Mouse (Mus musculus): ENCODE data around the gene Galnt2. TPM values are rescaled to one million over a fixed set of nuclear protein-coding genes. Genes with fewer than 3 reads are reported as not detected.

Gene Galnt2
- total and polyA plus RNA-seq, 3 experiments, result 18.6 to 27.3 (median 23.6) TPM

DNA sequence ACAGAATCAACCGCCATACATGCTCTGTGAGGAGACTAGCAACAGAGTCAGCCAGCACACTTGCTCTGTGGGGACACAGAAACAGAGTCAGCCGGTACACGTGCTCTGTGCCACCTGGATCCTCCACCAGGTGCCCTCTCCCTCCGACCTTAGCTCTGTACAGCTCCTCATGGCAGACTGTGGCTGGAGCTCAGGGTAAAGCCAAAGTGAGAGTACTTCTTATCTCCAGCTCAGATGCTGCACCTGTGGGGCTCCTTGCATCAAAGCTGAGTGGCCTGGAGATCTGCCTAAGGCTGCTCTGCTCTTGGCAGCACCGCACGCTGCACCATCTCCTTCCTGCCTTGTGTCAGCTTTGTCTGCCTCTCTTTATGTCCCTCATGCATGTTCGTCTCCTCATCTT is 40.8 kb upstream of the Galnt2 start:
- H3K79me2 ChIP-seq (replicated peaks; ENCODE audit: control insufficient read depth, extremely low read depth, insufficient read depth, poor library complexity, severe bottlenecking), result no peaks in the 10 kb centered on the region
- peaks cover 15 to 16% of the 10 kb centered on the region in 2 experiments for H3K4me1 ChIP-seq (ENCODE audit: control insufficient read depth in 1 of 2, insufficient read depth in 2 of 2)
- no peak for DNase-seq (ENCODE audit: extremely low read depth)
- dilution Hi-C loops (cut with MboI; ENCODE audit: extremely low pct_ligation_motif_present, extremely low pct_unique_long_range_greater_than_20kb, low sequenced_read_pairs), result no loop called here
- TF ChIP-seq MYC (IDR thresholded peaks at IDR 0.05; ENCODE audit: low read depth, low read length) (no peak), MAFK (IDR thresholded peaks at IDR 0.05; ENCODE audit: insufficient replicate concordance, low read length) (no peak), HCFC1 (IDR thresholded peaks at IDR 0.05; ENCODE audit: low read depth, low read length) (no peak)
- H3K27me3 ChIP-seq (replicated peaks), result no peaks in the 10 kb centered on the region
- no peak overlapping the region for H3K4me2 ChIP-seq (ENCODE audit: insufficient read depth, low read depth, poor library complexity, severe bottlenecking)
- H3K36me3 ChIP-seq (replicated peaks in 1 of 2; ENCODE audit: control insufficient read depth in 1 of 2, insufficient read depth in 1 of 2, low read length in 1 of 2), result no peaks in the 10 kb centered on the region
- no peak overlapping the region for H3K27ac ChIP-seq (ENCODE audit: insufficient read depth, low read depth)
- no peak overlapping the region for H3K9ac ChIP-seq (ENCODE audit: insufficient read depth, low read depth)
- in situ Hi-C loops (cut with MboI; ENCODE audit: low pct_ligation_motif_present, low pct_unique_long_range_greater_than_20kb, low sequenced_read_pairs), result no loop called here
- H3K9me3 ChIP-seq (replicated peaks; ENCODE audit: low read length), result no peaks in the 10 kb centered on the region
- H3K4me3 ChIP-seq (replicated peaks in 1 of 3; ENCODE audit: low read depth in 2 of 3, low read length in 2 of 3, poor library complexity in 1 of 3), result no peak overlapping the region

DNA sequence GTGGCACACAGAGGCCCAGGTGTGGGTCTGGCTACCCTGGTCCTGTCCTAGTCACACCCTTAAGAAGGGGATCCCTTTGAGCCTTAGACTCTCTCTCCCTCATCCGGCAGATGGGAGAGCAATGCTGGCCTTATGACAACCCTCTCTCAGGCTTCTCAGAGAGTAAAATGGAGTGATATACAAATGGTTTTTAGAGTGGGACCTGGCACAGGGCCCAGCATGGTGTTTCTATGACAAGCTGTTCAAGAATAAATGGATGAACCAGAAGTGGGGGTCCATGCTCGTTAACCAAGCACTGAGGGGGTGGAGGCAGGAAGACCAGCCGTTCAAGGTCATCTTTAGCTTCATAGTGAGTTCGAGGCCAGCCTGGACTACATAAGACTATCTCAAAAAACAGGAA is 38.9 kb upstream of the Galnt2 start:
- Histone ChIP-seq H3K79me2 (replicated peaks; ENCODE audit: control insufficient read depth, extremely low read depth, insufficient read depth, poor library complexity, severe bottlenecking) (no peaks in the 10 kb centered on the region), H3K36me3 (replicated peaks in 1 of 2; ENCODE audit: control insufficient read depth in 1 of 2, insufficient read depth in 1 of 2, low read length in 1 of 2) (no peaks in the 10 kb centered on the region), H3K4me2 (ENCODE audit: insufficient read depth, low read depth, poor library complexity, severe bottlenecking) (no peak overlapping the region), H3K9ac (ENCODE audit: insufficient read depth, low read depth) (no peak overlapping the region), H3K9me3 (replicated peaks; ENCODE audit: low read length) (no peaks in the 10 kb centered on the region), H3K27me3 (replicated peaks) (no peaks in the 10 kb centered on the region), H3K4me3 (replicated peaks in 1 of 3; ENCODE audit: low read depth in 2 of 3, low read length in 2 of 3, poor library complexity in 1 of 3) (no peak overlapping the region), H3K27ac (ENCODE audit: insufficient read depth, low read depth) (no peak overlapping the region), H3K4me1 (ENCODE audit: control insufficient read depth in 1 of 2, insufficient read depth in 2 of 2) (peaks cover 7 to 10% of the 10 kb centered on the region in 2 experiments; a peak in 3 of 4 replicates)
- TF ChIP-seq MAFK (IDR thresholded peaks at IDR 0.05; ENCODE audit: insufficient replicate concordance, low read length) (no peak), ZMIZ1 (IDR thresholded peaks at IDR 0.05; ENCODE audit: low read depth, low read length) (no peak), POLR2A (IDR thresholded peaks at IDR 0.05; ENCODE audit: low read depth, low read length) (no peak), ELF1 (IDR thresholded peaks at IDR 0.05; ENCODE audit: low read depth, low read length) (no peak)
- DNase-seq (ENCODE audit: extremely low read depth), result no peak
- dilution Hi-C loops (cut with MboI; ENCODE audit: extremely low pct_ligation_motif_present, extremely low pct_unique_long_range_greater_than_20kb, low sequenced_read_pairs), result no loop called here
- in situ Hi-C loops (cut with MboI; ENCODE audit: low pct_ligation_motif_present, low pct_unique_long_range_greater_than_20kb, low sequenced_read_pairs), result no loop called here

DNA sequence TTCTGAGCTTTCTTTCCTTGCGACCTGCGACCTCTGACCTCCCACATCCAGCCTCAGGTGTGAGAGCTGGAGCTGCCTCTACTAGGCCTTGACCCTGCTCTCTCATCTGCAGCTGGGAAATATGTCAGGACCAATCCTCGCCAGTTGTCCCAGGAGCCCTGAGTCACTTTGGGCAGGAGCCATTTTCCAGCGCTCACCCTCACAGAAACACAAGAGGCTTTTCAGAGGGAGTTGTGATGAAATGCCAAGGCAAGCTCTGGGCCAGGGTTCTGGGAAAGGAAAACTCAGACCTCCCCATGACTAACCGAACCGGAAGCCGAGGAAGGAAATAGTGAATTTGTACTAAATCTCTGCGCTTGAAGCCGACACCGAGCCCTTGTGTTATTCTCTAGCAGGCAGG is 38.2 kb upstream of the Galnt2 start:
- H3K4me3 ChIP-seq (replicated peaks in 1 of 3; ENCODE audit: low read depth in 2 of 3, low read length in 2 of 3, poor library complexity in 1 of 3), result no peak overlapping the region
- TF ChIP-seq ZKSCAN1 (IDR thresholded peaks at IDR 0.05; ENCODE audit: borderline replicate concordance, low read depth, low read length) (no peak), USF1 (IDR thresholded peaks at IDR 0.05; ENCODE audit: low read depth, low read length) (no peak), JUND (conservative IDR thresholded peaks at IDR 0.05; ENCODE audit: low read depth, low read length) (no peak), PAX5 (IDR thresholded peaks at IDR 0.05; ENCODE audit: low read length) (no peak), MAFK (IDR thresholded peaks at IDR 0.05; ENCODE audit: insufficient replicate concordance, low read length) (no peak), NELFE (IDR thresholded peaks at IDR 0.05; ENCODE audit: low read depth, low read length) (no peak), KAT2A (IDR thresholded peaks at IDR 0.05; ENCODE audit: insufficient replicate concordance, low read length) (no peak), USF2 (conservative IDR thresholded peaks at IDR 0.05; ENCODE audit: low read depth, low read length) (no peak), CTCF (conservative IDR thresholded peaks at IDR 0.05 in 1 of 2, IDR thresholded peaks at IDR 0.05 in 1 of 2; ENCODE audit: low read depth in 2 of 2, low read length in 2 of 2) (no peak), ZC3H11A (IDR thresholded peaks at IDR 0.05; ENCODE audit: low read depth, low read length) (no peak)
- dilution Hi-C loops (cut with MboI; ENCODE audit: extremely low pct_ligation_motif_present, extremely low pct_unique_long_range_greater_than_20kb, low sequenced_read_pairs) (no loop called here), in situ Hi-C loops (cut with MboI; ENCODE audit: low pct_ligation_motif_present, low pct_unique_long_range_greater_than_20kb, low sequenced_read_pairs) (no loop called here)
- no peaks in the 10 kb centered on the region for H3K79me2 ChIP-seq (replicated peaks; ENCODE audit: control insufficient read depth, extremely low read depth, insufficient read depth, poor library complexity, severe bottlenecking)
- no peaks in the 10 kb centered on the region for H3K36me3 ChIP-seq (replicated peaks in 1 of 2; ENCODE audit: control insufficient read depth in 1 of 2, insufficient read depth in 1 of 2, low read length in 1 of 2)
- no peaks in the 10 kb centered on the region for H3K27me3 ChIP-seq (replicated peaks)
- no peak overlapping the region for H3K27ac ChIP-seq (ENCODE audit: insufficient read depth, low read depth)
- H3K9ac ChIP-seq (ENCODE audit: insufficient read depth, low read depth), result no peak overlapping the region
- peaks cover 7 to 10% of the 10 kb centered on the region in 2 experiments; a peak in 3 of 4 replicates for H3K4me1 ChIP-seq (ENCODE audit: control insufficient read depth in 1 of 2, insufficient read depth in 2 of 2)
- no peak overlapping the region for H3K4me2 ChIP-seq (ENCODE audit: insufficient read depth, low read depth, poor library complexity, severe bottlenecking)
- H3K9me3 ChIP-seq (replicated peaks; ENCODE audit: low read length), result no peaks in the 10 kb centered on the region
- DNase-seq (ENCODE audit: extremely low read depth), result no peak

All from CH12.LX (cell line).